Mouse (Mus musculus): ENCODE results near the gene Zzz3.

- TF ChIP-seq CTCF (IDR thresholded peaks at IDR 0.05), result no peak
- no peak for TF ChIP-seq POLR2A (IDR thresholded peaks at IDR 0.05; ENCODE audit: insufficient read depth, low read depth, low read length)
Observed at GRCm38 (mm10) chr3:152400875-152401274, 5.6 kb downstream of the Zzz3 start.
